Mouse (Mus musculus) urinary bladder, adult 18-20 months (tissue): ENCODE measurements around the gene Gm4969.

Experiments used
- DNase-seq, 2 experiments: peaks; one replicate each; pipeline ENCODE4 v3.0.0; 2022; ENCODE audit warnings: low spot score in 2 of 2, mixed read lengths in 2 of 2

Gm4969 gene

DNA sequence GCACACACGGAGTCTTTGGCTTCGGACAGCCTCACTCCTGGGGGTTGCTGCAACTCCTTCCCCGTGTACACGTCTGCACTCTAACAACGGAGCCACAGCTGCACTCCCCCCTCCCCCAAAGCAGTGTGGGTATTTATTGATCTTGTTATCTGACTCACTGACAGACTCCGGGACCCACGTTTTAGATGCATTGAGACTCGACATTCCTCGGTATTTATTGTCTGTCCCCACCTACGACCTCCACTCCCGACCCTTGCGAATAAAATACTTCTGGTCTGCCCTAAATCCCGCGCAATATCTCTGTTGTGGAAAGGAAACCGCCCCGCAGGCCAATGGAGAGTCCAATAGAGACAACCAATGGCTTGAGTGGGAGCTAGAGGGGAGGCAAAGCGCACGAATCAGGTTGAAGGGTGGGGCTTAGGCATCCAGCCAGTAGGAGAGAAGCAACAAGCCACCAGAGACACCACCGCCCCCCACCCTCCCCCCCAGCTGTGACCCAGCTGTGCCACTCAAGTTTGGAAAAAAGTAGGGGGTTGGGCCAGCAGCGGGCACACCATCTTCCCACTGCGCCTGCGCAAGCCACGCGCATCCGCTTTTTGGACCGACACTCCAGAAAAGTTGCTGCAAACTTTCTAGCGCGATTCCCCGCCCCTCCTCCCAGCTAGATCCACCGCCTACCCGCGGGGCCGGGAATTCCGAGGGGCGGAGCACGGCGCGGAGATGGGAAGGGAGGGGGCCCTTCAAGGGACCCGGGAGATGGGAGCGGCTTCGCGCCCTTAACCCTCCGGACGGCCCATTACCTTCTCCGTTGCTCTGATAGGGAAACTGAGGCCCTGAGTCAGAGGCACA lies 24.4 kb downstream of the Gm4969 start:
- peak; percentile 88 to 95 for DNase-seq

DNA sequence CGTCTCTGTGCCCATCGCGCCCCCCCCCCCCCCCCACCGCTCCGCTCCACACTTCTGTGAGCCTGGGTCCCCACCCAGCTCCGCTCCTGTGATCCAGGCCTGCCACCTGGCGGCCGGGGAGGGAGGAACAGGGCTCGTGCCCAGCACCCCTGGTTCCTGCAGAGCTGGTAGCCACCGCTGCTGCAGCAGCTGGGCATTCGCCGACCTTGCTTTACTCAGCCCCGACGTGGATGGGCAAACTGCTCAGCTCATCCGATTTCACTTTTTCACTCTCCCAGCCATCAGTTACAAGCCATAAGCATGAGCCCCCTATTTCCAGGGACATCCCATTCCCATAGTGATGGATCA lies 25.0 kb downstream of the Gm4969 start:
- DNase-seq: peak; percentile 78 to 82

DNA sequence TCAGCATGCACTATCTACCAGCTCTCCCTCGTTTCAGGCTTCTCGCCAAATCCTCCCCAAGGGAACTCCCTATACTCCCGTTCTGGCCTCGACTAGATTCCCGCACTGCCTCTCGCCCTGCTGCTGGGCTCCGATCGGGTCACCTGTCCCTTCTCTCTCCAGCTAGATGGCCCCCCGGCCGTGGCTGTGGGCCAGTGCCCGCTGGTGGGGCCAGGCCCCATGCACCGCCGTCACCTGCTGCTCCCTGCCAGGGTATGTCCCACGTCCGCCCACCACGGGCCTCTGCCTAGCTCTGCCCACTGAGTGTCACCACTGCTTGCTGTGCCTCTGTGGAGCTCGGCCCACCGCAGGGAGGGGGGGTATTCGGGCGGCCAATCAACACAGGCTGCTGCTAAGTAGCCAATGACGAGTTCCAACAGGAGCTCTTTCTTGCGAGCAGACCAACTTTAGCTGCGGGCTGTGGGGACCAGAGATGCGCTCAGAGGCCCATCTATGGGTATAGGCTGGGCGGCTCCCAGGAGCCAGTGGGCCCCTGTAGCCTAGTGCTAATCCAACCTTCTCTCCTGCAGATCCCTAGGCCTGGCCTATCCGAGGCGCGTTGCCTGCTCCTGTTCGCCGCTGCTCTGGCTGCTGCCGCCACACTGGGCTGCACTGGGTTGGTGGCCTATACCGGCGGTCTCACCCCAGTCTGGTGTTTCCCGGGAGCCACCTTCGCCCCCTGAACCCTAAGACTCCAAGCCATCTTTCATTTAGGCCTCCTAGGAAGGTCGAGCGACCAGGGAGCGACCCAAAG lies 25.6 kb downstream of the Gm4969 start:
- peak; percentile 45 to 48 for DNase-seq

DNA sequence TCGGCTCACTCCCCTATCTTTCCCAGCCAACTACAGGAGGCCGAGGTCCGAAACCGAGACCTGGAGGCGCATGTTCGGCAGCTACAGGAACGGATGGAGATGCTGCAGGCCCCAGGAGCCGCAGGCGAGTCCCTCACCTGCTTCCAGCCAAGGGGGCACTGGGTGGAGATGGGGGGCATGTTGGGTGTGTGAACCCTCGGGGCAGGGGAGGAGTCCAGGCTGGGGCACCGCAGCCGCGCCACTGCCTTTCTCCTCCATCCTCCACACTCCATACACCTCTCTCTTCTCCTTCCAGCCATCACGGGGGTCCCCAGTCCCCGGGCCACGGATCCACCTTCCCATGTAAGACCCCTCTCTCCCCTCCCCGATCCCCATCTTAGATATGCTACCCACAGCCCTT lies 26.3 kb downstream of the Gm4969 start:
- no peak for DNase-seq

DNA sequence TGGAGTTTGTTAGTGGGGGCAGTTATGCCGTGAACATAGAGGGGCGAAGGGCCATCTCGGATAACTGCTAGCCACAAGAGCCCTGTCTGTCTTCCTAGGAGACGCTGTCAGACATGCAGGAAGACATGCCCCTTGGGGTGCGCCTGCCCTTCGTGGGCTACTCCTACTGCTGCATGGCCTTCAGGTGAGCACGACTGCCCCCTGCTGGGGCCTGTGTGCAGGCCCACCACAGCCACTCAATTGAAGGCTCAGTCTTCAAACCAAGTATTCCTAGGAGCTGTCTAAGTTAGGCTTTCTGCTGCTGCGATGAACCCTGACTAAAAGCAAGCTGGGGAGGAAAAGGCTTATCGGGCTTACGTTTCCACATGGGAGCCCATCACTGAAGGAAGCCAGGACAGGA lies 29.4 kb downstream of the Gm4969 start:
- no peak for DNase-seq

- DNase-seq: no peak
Measured at GRCm38 (mm10) chr7:19086760-19087159, 31.4 kb downstream of the Gm4969 start.

DNA sequence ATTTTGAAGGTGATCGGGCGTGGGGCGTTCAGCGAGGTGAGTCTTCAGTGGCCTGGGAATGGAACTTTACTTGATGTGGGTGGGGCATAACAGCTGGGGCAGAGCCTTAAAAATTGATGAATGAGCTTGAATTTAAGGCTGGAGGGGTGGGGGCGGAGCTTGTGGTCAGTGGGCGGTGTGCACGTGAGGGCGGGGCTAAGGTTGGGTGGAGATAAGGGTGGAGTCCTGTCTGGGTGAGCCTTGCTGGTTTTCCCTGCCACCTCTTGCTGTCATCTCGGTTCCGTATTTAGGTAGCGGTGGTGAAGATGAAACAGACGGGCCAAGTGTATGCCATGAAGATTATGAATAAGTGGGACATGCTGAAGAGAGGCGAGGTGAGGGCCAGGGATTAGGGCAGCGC lies 32.1 kb downstream of the Gm4969 start:
- peak in 1 of 2 experiments; percentile 45 for DNase-seq

DNA sequence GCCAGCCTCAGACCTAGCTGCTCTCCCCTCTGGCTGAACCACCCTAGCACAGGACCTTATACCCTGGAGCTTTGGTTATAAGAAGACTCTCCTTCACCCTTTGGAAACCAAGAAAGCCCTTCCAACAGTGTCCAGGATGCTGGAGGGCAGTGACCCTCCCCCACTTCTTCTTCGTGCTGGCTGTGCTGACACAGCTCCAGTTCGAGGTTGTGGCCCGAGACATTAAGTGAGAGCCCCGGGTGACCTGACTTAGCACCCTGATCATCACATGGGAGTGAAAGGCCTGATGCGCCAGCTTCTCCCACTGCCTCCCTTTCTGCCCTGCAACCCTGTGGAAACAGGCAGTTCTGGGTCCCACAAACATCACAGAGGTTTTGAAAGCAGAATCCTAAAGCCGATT lies 32.7 kb downstream of the Gm4969 start:
- no peak for DNase-seq

GRCm38 (mm10) chr7:19084921-19085473 lies 33.2 kb downstream of the Gm4969 start:
- no peak for DNase-seq

- peak; percentile 42 to 46 for DNase-seq
Measured at GRCm38 (mm10) chr7:19084277-19084771, 33.8 kb downstream of the Gm4969 start.

DNA sequence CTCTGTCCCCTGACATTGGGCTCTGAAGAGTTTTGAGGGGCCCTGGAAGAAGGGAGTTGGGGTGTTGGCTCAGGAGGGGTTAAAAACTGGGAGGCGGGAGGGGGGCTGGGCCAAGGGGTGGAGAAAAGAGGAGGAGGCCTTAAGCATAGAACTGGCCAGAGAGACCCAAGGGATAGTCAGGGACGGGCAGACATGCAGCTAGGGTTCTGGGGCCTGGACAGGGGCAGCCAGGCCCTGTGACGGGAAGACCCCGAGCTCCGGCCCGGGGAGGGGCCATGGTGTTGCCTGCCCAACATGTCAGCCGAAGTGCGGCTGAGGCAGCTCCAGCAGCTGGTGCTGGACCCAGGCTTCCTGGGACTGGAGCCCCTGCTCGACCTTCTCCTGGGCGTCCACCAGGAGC lies 34.5 kb downstream of the Gm4969 start, which contains the start of gene Dmpk:
Gene Dmpk (plus strand): TSS at position 149 of the 400 bp plus-strand sequence.
- no peak for DNase-seq

- DNase-seq: no peak
Measured at GRCm38 (mm10) chr7:19083096-19083495, 35.1 kb downstream of the Gm4969 start.

DNA sequence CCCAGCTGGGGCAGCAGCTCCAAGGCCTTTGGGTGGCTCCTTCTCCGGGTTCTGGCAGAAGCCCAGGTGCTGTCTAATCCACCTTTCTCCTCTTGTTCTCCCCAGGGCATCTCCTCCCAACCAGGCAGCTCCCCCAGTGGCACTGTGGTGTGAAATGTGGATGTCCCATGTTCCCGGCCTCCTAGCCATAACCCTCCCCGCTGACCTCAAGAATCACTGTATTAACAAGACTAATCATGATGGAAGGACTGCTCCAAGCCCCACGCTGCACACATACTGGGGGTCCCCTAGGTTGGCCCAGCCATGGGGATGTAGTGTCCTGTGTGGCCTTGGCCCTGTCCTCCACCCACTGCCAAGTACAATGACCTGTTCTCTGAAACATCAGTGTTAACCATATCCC lies 36.0 kb downstream of the Gm4969 start:
- no peak for DNase-seq

DNA sequence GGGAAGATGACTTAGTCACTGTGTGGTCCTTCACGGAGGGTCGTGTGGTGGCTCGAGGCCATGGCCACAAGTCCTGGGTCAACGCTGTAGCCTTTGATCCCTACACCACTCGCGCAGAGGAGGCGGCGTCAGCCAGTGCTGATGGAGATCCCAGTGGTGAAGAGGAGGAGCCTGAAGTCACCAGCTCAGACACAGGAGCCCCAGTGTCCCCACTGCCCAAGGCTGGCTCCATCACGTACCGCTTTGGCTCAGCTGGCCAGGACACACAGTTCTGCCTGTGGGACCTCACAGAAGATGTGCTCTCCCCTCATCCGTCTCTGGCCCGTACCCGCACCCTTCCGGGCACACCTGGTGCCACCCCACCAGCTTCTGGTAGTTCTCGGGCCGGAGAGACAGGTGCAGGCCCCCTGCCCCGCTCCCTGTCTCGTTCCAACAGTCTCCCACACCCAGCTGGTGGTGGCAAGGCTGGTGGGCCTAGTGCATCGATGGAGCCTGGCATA lies 37.7 kb downstream of the Gm4969 start:
- DNase-seq: no peak

DNA sequence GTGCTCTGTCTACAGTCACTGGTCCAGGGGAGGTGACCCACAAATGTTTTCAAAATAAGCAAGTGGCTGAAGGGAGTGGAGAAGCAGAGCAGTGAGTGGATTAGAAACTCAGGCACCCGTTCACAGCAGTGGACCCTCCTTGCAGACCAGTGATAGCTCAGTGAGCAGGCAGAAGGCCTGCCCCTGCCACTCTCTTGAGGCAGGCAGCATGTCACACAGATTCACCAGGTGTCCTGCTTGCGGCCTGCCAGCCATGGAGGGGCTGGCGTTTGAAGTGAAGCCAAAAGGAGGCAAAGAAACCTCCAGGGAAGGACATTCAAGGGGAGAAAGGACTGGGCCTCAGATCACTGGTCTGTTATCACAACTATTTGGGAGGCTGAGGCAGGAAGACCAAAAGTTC lies 39.4 kb downstream of the Gm4969 start:
- no peak for DNase-seq

DNA sequence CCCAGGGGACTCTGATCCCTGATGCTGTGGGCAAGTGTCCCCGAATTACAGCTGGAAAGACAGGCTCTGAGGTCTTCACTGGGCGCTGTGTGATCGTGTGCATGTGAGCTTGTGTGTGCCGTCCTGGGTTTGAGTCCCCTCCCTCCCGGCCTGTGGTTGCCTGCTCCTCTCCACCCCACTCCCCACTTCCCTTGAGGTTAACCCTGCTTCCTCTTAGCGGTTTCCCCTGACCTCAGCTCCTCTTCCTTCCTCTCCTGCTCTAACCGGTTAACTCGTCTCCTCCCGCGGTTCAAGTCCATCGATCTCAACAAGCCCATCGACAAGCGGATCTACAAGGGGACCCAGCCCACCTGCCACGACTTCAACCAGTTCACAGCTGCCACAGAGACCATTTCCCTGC lies 40.4 kb downstream of the Gm4969 start:
- DNase-seq: no peak

DNA sequence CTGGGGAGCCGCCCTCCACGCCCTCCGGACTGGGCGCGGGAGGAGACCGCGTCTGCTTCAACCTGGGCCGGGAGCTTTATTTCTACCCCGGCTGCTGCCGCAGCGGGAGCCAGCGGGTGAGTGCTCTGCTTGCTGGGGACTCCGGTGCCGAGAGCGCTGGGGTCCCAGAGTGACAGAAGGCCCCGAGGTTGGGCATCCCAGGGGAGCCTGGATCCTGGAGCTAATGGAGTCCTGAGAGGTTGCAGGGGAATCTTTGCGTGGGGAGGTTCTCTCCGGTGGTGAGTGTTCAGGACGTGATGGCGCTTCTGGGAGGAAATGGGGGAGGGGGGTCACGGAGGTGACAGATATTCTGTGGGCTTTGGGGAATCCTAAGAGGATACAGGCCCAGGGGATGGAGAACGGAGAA lies 41.6 kb downstream of the Gm4969 start:
- no peak for DNase-seq

GRCm38 (mm10) chr7:19075723-19076585 lies 42.2 kb downstream of the Gm4969 start, which contains the start of gene Dmwd:
TSS of gene Dmwd (plus strand) at chr7:19076227.
- DNase-seq: peak; percentile 71 to 87

GRCm38 (mm10) chr7:19075231-19075630 lies 42.9 kb downstream of the Gm4969 start:
- no peak for DNase-seq

- DNase-seq: no peak
Measured at GRCm38 (mm10) chr7:19074494-19074893, 43.7 kb downstream of the Gm4969 start.

DNA sequence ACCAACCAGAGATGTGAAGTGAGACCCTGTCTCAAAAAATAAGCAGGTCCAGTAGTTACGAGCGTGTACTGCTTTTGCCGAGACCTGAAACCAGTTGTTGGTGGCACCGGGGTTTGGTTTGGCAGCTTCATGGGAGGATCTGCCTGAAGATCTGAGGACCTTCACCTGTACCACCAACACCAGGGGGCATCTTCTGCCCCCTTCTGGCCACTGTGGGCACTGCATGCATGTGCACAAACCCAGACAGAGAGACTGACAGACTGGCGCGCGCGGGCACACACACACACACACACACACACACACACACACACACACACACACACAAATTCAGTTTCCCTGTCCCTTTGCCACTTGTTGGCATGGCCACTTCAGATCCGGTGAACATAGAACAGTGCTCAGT lies 44.7 kb downstream of the Gm4969 start:
- DNase-seq: no peak
